Mouse (Mus musculus): ENCODE results near the gene Zfp952.
"Not testable (repeated sequence)": the region's sequence is repeated elsewhere in the genome, so short reads cannot be mapped to it uniquely, and the experiment has no call there.

Zfp952 gene

DNA sequence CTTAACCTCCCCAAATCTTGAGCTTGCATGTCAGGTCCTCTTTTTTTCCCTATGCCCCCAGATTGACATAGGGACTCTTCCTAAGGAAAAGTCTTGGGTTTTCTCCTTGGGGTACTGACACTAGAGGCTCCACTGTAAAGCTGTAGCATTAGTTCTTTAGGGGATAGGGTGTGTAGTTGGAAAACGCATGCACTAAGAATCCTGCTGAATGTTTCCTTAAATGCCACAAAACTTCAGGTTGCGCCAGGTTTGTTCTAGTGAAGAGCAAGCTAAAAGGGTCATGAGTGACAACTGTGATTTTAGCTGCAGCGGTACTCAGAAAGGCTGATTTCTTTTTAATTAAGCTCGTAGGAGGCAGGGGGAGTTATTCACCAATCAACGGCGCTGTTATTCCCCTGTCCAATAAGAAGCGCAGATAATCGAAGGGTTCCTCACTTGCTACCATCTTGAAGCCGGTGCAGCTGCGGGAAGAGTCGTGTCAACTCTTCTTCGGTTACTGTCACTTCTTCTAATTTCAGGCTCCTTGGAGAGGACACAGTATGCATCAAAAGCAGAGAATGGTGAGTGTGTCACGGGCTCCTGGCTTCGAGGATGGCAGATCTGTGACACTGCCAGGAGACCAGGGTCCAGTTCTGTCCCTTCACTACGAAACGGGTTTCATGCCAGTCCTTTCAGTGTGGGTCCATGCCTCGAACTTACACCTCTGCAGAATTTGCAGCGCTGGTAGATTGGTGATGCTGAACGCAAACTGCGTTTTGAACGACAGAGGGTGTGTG lies at the start of gene Zfp952:
Gene Zfp952, plus strand, starts transcription at position 431 of the 776 bp plus-strand sequence.
- peak; percentile 91 for DNase-seq (ENCODE audit: low read depth, low spot score)

DNA sequence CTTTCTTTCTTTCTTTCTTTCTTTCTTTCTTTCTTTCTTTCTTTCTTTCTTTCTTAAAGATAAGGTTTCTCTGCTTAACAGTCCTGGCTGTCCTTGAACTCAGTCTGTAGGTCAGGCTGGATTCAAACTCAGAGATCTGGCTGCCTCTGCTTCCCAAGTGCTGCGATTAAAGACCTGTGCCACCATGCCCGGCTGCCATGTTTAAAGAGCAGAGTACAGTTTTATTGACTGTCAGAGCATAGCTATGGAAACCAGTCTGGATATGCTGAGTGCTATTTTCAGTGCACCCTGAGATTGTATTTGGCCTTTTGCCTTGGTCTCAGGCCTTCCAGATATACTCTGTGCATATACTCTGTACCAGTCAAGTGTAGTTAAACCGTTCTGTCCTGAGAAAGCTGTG lies 49.3 kb upstream of the Zfp952 start:
- no peak for DNase-seq (ENCODE audit: low read depth, low spot score)

DNA sequence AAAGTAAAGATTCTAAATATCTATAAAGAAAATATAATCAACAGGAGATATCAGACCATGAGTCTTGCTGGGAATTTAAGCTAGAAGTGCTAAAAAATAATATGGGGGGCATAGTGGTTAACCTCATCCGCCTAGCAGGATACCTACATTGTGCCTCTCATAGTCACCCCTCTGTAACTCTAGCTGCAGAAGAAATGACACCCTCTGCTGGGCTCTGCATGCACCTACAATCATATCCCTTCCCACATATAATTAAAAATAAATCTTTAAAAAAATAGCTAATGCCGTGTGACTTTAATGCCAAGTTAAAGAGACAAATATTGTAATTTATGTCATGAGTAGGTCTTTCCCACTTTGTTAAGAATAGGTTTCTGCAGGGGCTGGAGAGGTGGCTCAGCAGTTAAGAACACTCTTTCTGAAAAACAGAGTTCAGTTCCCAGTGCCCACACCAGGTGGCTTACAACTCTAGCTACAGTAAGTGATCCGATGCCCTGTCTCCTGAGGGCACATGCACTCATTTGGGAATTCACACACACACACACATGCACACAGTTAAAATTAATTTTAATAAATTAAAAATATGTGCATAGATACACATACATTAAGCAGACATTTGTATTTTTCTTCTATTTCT lies 48.4 kb upstream of the Zfp952 start:
- DNase-seq (ENCODE audit: low read depth, low spot score): no peak

DNA sequence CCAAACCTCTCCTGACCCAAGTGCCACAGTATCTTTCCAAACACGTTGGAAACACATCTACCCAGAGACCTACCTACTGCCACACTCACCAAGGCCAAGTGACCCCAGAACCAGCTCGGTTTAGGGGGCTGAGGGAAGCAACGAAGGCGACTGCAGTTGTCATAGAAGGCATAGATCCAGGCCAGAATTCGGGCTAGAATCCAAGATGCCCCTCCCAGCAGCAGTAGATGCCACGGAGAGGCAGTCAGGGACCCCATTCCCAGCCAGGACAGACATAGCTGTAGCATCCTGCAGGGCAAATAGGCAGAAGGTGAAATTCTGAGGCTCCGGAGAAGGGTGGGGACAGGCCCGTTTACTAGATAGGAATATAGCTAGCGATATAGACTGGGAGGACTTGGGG lies 46.2 kb upstream of the Zfp952 start:
- no peak for DNase-seq (ENCODE audit: low read depth, low spot score)

DNA sequence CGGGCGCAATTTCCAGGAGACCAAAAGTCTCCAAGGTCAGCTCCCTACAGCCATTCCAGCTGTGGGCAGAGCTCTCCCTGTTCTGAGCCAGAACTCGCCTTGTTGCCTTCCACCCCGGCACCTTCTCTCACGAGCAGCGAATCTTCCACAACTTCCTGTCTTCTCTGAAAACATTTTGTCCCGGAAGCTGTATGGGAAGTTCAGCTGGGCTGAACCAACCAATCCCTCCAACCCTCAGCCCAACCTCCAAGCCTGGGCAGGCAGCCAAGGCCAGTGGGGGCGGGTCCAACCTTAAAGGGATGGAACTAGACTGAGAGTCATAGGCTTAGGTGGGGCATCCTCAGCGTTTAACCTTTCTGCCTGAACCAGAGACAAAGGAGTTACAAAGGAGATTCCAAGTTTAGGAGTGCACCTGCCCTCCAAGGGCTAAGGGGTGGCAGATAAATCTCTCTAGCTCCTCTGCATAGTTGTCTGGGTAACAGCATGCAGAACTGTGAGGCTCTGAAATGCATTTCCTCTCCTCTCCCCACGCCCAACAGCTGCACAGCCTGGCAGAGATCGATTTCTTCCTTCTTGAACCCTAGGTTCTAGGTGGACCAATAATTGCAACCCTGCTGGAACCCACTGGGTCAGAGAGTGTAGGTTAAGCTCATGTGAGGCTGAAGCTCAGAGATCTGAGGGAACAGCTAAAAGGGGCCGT lies 45.6 kb upstream of the Zfp952 start, which contains the start of gene Cyp4f13:
Gene Cyp4f13, minus strand, starts transcription at position 188 of the 700 bp plus-strand sequence.
- DNase-seq (ENCODE audit: low read depth, low spot score): peak; percentile 80

DNA sequence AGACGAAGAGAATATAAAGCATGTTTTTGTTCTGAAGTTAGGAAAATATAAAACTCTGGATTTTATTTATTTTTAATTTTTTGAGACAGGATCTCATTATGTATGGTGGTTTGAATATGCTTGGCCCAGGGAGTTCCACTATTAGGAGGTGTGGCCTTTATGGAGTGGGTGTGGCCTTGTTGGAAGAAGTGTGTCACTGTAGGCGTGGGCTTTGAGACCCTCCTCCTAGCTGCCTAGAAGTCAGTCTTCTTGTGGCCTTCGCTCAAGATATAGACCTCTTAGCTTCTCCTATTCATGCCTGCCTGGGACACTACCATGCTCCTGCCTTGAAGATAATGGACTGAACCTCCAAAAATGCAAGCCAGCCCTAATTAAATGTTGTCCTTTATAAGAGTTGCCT lies 42.8 kb upstream of the Zfp952 start:
- no peak for DNase-seq (ENCODE audit: low read depth, low spot score)

DNA sequence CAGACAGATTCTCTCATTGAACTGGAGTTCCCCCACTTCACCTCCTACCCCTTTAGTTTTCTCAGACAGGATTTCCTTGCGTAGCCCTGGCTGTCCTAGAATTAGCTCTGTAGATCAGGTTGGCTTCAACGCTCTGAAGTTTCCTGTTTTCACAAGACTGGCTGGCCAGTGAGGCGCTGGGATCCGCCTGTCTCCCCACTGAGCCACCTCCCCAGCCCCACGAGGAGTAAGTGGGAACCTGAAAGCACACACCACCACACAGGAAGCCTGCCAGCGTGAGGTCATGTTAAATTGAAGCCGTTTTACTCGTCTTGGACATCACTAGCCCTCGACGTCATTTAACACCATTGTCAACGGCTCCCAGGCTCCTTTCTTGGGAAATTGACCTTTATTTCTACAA lies 41.9 kb upstream of the Zfp952 start:
- no peak for DNase-seq (ENCODE audit: low read depth, low spot score)

DNA sequence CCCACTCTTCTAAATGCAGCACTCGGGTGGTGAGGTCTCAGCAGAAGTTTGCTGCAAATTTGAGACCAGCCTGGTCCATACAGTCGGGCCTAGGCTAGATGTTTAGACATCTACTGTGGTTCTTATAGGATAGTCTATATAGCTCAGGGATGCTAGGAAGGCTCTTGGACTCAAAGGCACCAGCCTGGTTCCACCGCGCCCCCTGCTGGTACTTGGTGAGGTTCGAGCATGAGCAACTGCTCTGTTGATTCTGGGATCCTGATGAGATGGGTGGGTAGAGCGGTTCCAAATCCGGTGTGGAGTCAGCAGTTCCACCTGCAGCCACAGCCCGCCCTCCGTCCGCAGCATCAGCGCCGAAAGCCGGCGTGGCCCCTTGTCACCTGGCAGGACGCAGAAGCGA lies 41.5 kb upstream of the Zfp952 start:
- peak; percentile 22 for DNase-seq (ENCODE audit: low read depth, low spot score)

DNA sequence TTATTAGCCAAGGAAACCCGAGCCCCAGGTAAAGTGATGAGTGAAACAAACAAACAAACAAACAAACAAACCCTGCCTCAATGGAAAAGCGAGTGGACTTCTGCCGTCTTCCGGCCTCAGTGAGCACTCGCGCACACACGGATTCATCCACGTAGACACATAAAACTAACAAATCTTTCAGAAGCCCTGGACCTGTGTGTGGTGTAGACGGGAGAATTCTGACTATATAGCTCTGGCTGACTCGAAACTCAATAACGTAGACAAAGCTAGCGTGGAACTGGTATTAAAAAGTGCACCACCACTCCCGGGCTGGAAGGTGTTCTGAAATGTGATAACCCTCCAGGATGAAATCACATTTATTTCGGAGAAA lies 27.7 kb upstream of the Zfp952 start:
- no peak for DNase-seq (ENCODE audit: low read depth, low spot score)

DNA sequence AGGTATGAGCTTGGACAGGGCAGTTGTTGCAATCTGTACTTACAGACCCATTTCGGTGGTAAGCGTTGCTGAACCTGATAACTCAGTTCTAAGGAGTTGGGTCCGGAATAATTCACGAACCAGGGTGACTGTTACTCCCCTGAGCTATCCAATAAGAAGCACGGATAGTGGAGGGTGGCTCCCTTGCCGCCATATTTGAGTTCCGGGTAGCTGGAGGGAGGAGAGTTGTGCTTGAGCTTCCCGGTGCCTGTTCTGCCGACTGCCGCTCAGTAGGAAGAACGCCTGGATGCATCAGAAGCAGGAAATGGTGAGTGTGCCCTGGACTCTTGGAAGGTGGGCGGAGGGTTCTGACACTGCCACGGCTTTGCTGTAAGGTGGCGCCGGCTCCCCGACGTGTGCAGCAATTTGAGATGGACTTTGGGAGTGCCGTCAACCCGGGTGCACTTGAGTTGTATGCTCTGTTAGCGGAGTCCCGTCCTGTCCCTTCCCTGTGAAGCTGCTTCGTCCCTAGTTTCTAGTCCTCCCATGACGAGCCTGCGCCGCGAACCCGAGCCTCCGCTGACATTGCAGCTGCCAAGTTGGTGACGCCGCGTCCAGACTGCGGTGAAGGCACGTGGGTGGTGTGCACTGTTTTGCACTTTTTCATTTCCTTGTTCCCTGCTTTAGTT lies 27.2 kb upstream of the Zfp952 start, which contains the start of gene Zfp472:
Gene Zfp472, plus strand, starts transcription at position 192 of the 668 bp plus-strand sequence.
- peak; percentile 88 for DNase-seq (ENCODE audit: low read depth, low spot score)

DNA sequence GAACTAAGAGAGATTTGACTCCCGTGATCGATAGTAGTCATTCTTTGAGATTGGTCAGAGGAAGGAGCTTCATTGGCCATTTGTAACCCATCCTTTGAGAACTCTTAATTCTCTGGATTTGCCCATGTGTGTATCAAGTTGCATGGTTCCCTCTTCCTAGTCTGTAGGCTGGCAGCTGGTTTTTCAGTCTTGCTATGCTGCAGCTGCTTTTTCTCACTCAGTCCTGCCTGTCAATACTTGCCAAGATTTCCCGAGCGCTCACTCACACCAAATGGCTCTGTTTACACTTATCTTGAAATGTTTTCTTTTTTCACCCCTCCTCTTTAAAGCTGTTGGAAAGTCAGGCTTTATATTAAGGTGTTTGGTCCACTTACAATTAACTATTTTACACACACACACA lies 11.6 kb upstream of the Zfp952 start:
- no peak for DNase-seq (ENCODE audit: low read depth, low spot score)

DNA sequence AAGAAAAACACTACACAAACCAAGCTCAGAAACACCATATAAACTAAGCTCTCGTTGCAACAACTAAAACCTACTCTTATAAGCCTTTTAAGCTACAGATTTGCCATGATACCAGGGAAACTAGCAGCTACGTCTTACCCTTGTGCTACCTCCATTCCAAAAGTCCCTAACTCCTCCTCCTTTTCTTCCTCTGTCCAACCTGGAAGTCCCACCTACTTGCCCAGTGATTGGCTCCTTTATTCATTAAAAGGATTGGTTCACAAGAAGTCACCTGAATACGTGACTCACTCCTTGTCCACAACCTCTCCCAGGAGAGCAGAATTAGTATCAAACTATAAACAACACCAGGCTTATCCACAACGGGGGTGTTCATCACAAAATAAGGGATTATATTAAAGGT lies 6.6 kb upstream of the Zfp952 start:
- DNase-seq (ENCODE audit: low read depth, low spot score): no peak

DNA sequence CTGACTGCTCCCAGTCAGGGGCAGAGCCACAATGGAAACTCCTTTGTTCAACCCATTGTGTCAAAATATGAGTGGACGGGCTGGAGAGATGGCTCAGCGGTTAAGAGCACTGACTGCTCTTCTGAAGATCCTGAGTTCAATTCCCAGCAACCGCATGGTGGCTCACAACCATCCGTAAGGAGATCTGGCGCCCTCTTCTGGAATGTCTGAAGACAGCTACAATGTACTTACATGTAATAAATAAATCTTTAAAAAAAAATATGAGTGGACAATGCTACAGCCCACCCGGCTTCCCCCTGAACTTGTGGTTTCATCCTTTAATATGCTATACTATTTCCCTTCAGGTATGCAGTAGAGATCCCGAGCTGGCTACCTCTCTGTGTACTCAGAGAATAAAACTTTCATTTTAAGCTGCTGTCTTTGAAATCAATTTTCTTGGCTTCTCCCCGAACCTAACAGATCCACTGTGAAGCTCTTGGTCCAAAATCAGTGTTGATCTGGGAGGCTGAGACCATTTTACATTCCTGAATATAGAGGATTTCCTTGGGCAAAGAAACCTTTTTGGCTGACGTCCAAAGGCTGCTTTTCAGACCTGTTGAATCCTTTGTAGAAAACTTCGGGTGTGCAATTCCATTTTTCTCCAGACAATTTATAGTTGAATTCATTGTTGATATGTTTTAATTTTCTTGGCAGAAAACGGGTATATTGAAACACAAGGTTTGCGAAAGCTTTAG lies 797 bp upstream of the Zfp952 start:
- no peak for DNase-seq (ENCODE audit: low read depth, low spot score)

DNA sequence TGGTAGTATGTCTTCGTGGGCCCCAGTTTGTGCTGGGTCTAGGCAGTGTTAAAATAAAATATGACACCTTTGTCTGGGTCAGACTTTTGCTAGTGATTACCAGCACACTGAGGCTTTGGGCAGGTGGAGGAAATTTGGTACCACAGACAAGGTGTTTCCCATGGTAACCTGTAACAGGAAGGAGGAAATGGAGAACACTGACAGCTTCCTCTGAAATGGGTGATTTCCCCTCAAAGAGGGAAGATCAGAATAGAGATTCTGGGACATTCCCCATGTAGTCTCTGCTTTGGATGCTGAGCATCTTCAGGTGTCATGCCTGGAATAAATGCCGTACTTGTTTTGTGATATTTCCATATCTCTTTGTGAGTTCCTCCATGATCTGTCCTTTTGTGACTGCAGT lies 5.6 kb downstream of the Zfp952 start:
- no peak for DNase-seq (ENCODE audit: low read depth, low spot score)

DNA sequence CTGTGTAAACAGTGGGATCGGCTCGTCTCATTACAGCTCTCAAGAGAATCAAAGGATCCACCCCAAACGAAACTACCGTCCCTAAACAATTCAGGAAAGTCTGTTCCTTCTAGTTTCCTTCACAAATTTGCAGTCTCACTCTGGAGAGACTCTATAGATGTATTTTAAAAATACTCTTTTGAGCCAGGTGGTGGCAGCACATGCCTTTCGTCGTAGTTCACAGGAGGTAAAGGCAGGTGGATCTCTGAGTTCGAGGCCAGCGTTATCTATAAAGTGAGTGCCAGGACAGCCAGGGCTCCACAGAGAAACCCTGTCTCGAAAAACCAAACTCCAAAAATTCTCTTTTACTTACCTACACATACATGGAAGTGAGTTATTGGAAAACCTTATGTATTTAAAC lies 15.4 kb downstream of the Zfp952 start:
- no peak for DNase-seq (ENCODE audit: low read depth, low spot score)

DNA sequence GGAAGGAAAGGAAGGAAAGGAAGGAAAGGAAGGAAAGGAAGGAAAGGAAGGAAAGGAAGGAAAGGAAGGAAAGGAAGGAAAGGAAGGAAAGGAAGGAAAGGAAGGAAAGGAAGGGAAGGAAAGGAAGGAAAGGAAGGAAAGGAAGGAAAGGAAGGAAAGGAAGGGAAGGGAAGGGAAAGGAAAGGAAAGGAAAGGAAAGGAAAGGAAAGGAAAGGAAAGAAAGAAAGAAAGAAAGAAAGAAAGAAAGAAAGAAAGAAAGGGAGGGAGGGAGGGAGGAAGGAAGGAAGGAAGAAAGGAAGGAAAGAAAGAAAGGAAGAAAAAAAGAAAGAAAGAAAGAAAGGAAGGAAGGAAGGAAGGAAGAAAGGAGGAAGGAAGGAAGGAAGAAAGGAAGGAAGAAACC lies 27.5 kb downstream of the Zfp952 start:
- not testable (repeated sequence) for DNase-seq (ENCODE audit: low read depth, low spot score)

DNA sequence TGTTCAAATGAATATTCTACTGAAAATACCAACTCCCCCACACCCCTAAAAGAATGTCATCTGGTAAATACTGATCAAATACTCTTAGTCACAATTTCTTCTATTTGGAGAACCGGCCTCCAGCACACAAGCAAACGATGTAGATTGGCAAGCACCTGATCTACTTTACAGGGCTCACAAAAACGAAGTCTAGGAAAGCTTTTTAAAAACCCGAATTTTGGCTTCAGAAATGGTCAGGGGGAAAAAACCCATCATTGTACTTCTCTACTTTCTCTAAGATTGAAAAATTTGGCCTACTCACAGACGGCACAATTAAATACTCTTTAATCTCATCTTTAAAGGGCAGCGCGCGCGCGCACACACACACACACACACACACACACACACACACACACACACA lies 39.4 kb downstream of the Zfp952 start:
- peak; percentile 3 for DNase-seq (ENCODE audit: low read depth, low spot score)

DNA sequence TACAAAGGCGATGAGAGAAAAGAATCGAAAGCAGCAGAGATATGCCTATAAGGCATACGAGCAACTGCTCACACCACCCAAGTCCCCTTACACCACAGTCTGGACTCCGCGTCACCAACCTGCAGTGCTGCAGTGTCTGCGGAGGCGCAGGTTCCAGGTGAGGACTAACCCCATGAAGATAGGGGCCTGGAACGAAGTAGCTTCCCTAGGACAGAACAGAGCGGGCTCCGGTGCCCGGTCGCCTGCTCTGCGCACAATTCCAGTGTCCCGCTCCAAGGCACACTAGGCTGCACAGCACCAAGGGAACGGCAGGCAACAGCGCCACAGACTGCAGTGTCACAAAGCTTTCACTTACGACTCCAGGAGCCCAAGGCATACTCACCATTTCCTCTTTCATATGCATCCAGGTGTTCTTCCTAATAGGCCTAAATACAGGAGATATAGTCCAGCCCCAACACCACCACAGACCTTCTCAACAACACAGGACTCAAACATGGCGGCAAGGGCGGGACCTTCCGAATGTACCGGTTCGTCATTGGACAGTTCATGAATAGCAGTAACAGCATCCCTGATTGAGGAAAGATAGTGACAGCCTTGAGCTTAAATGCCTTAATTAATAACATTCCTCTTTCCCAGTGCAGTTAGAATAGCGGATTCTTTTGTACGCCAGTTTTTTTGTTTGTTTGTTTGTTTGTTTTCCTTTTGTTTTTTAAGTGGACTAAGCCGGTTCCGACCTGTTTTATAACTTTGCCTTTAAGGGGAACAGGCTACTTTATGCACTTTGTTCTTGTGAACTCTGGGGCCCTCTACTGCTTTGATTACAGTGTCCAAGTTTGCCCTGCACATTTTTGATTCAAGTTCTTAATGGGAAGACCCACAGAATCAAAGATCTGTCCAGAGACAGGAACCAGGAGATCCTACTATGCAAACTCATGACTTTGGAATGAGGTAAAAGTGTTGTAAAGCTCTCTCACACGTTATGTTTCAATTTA lies 40.3 kb downstream of the Zfp952 start, which contains the start of gene Zfp763:
Gene Zfp763, minus strand, starts transcription at position 503 of the 992 bp plus-strand sequence.
- DNase-seq (ENCODE audit: low read depth, low spot score): peak; percentile 86

All from telencephalon, adult 2 months (tissue).